Mouse (Mus musculus) E14TG2a.4 (cell line): Measurements from ENCODE around the gene LTO1.

ENCODE experiments used
- CTCF ChIP-seq: conservative IDR thresholded peaks from 2 replicates; pipeline ENCODE4 v1.5.1; 2014; ENCODE audit warnings: low read length
- NANOG ChIP-seq: IDR thresholded peaks from 2 replicates; pipeline ENCODE4 v1.6.1; 2014; ENCODE audit warnings: borderline replicate concordance, low read length, mixed read lengths
- POU5F1 ChIP-seq: IDR thresholded peaks from 2 replicates; pipeline ENCODE4 v1.6.1; 2014; ENCODE audit warnings: low read length, borderline replicate concordance

DNA sequence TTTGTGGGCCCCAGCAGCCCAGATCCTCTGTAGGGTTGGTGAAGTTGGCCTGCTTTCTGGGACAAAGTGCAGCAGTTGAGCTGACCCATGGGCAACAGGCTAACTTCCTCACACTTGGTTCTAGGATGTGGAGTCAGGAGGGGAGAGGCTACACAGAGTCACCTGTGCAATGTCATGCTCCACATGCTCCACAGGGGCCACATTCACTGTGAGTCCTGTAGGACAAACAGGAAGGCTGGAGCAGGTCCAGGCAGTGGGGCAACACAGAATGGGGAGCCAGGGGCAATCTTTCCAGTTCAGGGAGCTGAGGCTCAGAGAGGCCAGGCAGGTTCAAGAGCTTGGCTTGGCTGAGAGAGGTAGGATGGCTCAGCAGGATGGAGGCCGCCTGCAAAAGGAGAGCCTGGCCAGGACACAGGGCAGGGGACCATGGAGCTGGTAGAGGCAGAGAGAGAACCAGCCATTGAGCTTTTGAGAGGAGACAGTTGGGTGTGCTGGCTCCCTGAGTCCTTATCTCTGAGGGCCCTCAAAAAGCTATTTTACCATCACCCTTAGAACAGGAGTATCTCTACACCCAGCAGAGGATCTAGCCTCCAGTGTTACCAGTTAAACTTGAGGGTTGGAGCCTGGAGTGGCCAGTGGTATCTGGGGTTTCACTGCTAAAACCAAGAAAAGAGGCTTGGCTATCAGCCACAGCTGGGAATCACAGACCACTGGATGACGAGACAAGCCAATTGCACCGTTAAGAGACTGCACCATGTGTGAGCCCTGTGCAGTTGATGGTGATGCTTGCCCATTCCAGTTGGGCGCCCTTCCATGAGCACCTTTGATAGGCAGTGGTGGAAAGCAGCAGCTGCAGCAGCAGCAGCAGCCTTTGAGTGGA lies 13.3 kb downstream of the LTO1 start:
- TF ChIP-seq CTCF (no peak), POU5F1 (no peak), NANOG (no peak)
